In genomic region chr7:144940003-144940571, GRCm38 (mm10) we compare ENCODE assay signal across 9 mouse cellular contexts. TPM values are rescaled to one million over a fixed set of nuclear protein-coding genes. Genes with fewer than 3 reads are reported as not detected.
DNase-seq lines count a peak whose midpoint lies in the region; ATAC-seq and TF ChIP-seq lines count a peak whose summit lies in the region.
"Had no signal": no experiment of that assay in that cellular context is flagged by ENCODE, and none has a peak within 500 bp of the region (broad histone marks: within the 10 kb centered on the region; RNA-seq: fewer than 3 reads in every experiment).

No protein-coding gene starts in this region.

- DNase-seq in adrenal gland, adult (ENCODE audit: inconsistent age in 2 of 2, low spot score in 1 of 2), result peak; percentile 58 to 85
- DNase-seq in adrenal gland, postnatal 4 days (ENCODE audit: low spot score in 2 of 2), result no peak
- DNase-seq in adrenal gland, postnatal 10 days, result peak; percentile 46
- DNase-seq in kidney, postnatal 4 days, result peak; percentile 59 to 60
- DNase-seq in urinary bladder, adult 2 months (ENCODE audit: low spot score), result no peak
- no peak for DNase-seq in ovary, postnatal 10 days (ENCODE audit: low spot score)

- H3K4me2 ChIP-seq in heart, embryonic 12.5 days, result peak overlapping the region; percentile 96
- peak overlapping the region; percentile 95 for H3K4me2 ChIP-seq in myocyte (ENCODE audit: low read depth)

- peaks cover 23% of the 10 kb centered on the region for H3K36me3 ChIP-seq in heart, embryonic 12.5 days
- no peaks in the 10 kb centered on the region for H3K36me3 ChIP-seq in myocyte (ENCODE audit: control insufficient read depth, insufficient read depth)

- peak; percentile 22; the same call in 1 of the 2 replicates for ATAC-seq in heart, embryonic 12.5 days (ENCODE audit: insufficient number of reproducible peaks, low FRiP score)

- H3K27ac ChIP-seq in heart, embryonic 12.5 days (ENCODE audit: poor library complexity, severe bottlenecking), result peak overlapping the region; percentile 95

- H3K4me3 ChIP-seq in heart, embryonic 12.5 days, result peak overlapping the region; percentile 67
- peak overlapping the region; percentile 71 for H3K4me3 ChIP-seq in myocyte

- H3K27me3 ChIP-seq in heart, embryonic 12.5 days (replicated peaks), result no peaks in the 10 kb centered on the region
- no peaks in the 10 kb centered on the region for H3K27me3 ChIP-seq in myocyte (ENCODE audit: control insufficient read depth, insufficient read depth, insufficient read length)

- peak overlapping the region; percentile 88 for H3K9ac ChIP-seq in heart, embryonic 12.5 days

- 0% methylated on average over 22 of the region's 22 CpGs for WGBS in heart, embryonic 12.5 days

- H3K4me1 ChIP-seq in heart, embryonic 12.5 days (replicated peaks), result peaks cover 43% of the 10 kb centered on the region

- peak overlapping the region; percentile 12 for H3ac ChIP-seq in myocyte (ENCODE audit: control insufficient read depth, insufficient read length)

- peaks cover 26% of the 10 kb centered on the region for H3K79me2 ChIP-seq in myocyte (ENCODE audit: control insufficient read depth, insufficient read depth)

- TF ChIP-seq POLR2A in myocyte (IDR thresholded peaks at IDR 0.05; ENCODE audit: insufficient read length, low read depth), result no peak

- no peaks in the 10 kb centered on the region for H3K9me3 ChIP-seq in heart, embryonic 12.5 days (replicated peaks)

TF ChIP-seq in myocyte, 11 proteins besides CTCF, POLR2A, EP300 and RAD21:
- TF ChIP-seq TCF3 (IDR thresholded peaks at IDR 0.05; ENCODE audit: insufficient read length, low read depth) (no peak), MAX (IDR thresholded peaks at IDR 0.05; ENCODE audit: low read depth) (no peak), USF1 (IDR thresholded peaks at IDR 0.05; ENCODE audit: low read depth) (no peak), REST (IDR thresholded peaks at IDR 0.05; ENCODE audit: insufficient read depth, insufficient read length) (no peak), CEBPB (IDR thresholded peaks at IDR 0.05; ENCODE audit: insufficient read depth, poor library complexity, severe bottlenecking) (no peak), E2F4 (IDR thresholded peaks at IDR 0.05; ENCODE audit: insufficient read depth) (no peak), MYOG (IDR thresholded peaks at IDR 0.05; ENCODE audit: control insufficient read depth in 1 of 3, insufficient read depth in 1 of 3, insufficient read length in 2 of 3, low read depth in 2 of 3) (no peak), SRF (IDR thresholded peaks at IDR 0.05; ENCODE audit: control insufficient read depth, insufficient read length, low read depth) (no peak), MYOD1 (IDR thresholded peaks at IDR 0.05; ENCODE audit: control insufficient read depth in 1 of 3, insufficient read length in 2 of 3, low read depth in 2 of 3) (no peak), TCF12 (IDR thresholded peaks at IDR 0.05; ENCODE audit: insufficient read depth, poor library complexity, severe bottlenecking) (no peak)
TF ChIP-seq in myocyte: peak in this region for 0.

RNA-seq across cellular contexts. Expression of gene Ccnd1, which starts 0.4 kb away (rescaled TPM):
- 100 to 1,000 TPM; 110 to 132 TPM for total RNA-seq in adrenal gland, postnatal 4 days (2021)
- total RNA-seq in adrenal gland, postnatal 10 days (2021), result 10 to 100 TPM; 72.7 to 80.8 TPM
- 81.2 and 89.9 TPM in 2 replicates for polyA plus RNA-seq in heart, embryonic 12.5 days (2016; fragmentation: Nextera tagmentation; extraction: Ambion mirVana)
- polyA plus RNA-seq in myocyte (2012; fragmentation: generic; extraction: Trizol), result 36.6 TPM
- polyA plus RNA-seq in urinary bladder, adult 2 months (2012; rRNA removed), result 79.1 and 96.1 TPM in 2 replicates

RNA-seq across cellular contexts. Expression of gene LTO1, which starts 25.2 kb away (rescaled TPM):
- 10 to 100 TPM; 27.6 to 32.9 TPM for total RNA-seq in adrenal gland, postnatal 4 days (2021)
- total RNA-seq in adrenal gland, postnatal 10 days (2021), result 10 to 100 TPM; 25.6 to 26.2 TPM
- polyA plus RNA-seq in heart, embryonic 12.5 days (2016; fragmentation: Nextera tagmentation; extraction: Ambion mirVana), result 20.1 and 21.4 TPM in 2 replicates
- polyA plus RNA-seq in myocyte (2012; fragmentation: generic; extraction: Trizol), result 15.4 TPM
- polyA plus RNA-seq in urinary bladder, adult 2 months (2012; rRNA removed), result 48.1 and 48.3 TPM in 2 replicates

RNA-seq across cellular contexts. Expression of gene Fgf15, which starts 43.8 kb away (rescaled TPM):
- total RNA-seq in adrenal gland, postnatal 4 days (2021), result under 1 TPM in 1 of 2 experiments, not detected in 1; 0.53 TPM
- not detected for total RNA-seq in adrenal gland, postnatal 10 days (2021)
- 0.10 TPM in 1 of 2 replicates, not detected in the other for polyA plus RNA-seq in heart, embryonic 12.5 days (2016; fragmentation: Nextera tagmentation; extraction: Ambion mirVana)
- not detected for polyA plus RNA-seq in myocyte (2012; fragmentation: generic; extraction: Trizol)
- not detected in 2 replicates for polyA plus RNA-seq in urinary bladder, adult 2 months (2012; rRNA removed)
- polyA plus RNA-seq: erythroblast, embryonic 14.5 days had no signal

Comparison
In these comparisons a context has a peak if more than half of its experiments do, and no peak if none do; other contexts are left out.
1. DNase-seq: peak in adrenal gland, adult (2 of 2), adrenal gland, postnatal 10 days (single experiment) and kidney, postnatal 4 days (2 of 2); none in adrenal gland, postnatal 4 days (0 of 2), urinary bladder, adult 2 months (single experiment) and ovary, postnatal 10 days (single experiment).